Mouse (Mus musculus): ENCODE data around the gene Lgals9. TPM values are rescaled to one million over a fixed set of nuclear protein-coding genes. Genes with fewer than 3 reads are reported as not detected.

The Lgals9 gene
- polyA plus RNA-seq, 1 experiment from 2014 or later = 13.7 TPM

DNA sequence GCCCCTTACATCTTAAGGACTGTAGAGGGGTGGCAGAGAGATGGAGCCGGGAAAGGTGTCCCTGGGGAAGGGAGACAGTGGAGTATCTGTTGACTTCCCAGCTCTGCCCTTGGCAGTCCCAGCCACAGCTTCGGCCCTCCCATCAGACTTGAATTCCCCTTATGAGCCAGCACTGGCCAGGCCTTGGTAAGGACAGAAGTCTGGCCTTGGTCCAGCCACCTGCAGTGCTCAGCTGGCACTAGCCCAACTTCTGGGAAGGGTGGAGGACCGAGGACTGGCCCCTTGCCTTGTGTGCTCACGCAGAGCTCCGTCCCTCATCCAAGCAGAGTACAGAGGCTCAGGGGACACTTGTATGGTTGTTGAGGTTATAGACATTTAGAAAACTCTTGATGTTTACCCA, 55.4 kb downstream of the Lgals9 start:
- DNase-seq (peak; percentile 70), ATAC-seq (ENCODE audit: low FRiP score, low TSS enrichment) (no peak)
- peaks cover 25% of the 10 kb centered on the region for H3K27me3 ChIP-seq (ENCODE audit: control insufficient read depth, insufficient read depth, low read length)
- H3K4me2 ChIP-seq (ENCODE audit: low read length) = no peak overlapping the region
- no peak overlapping the region for H3K9ac ChIP-seq (replicated peaks; ENCODE audit: low read length)
- no peak overlapping the region for H3K4me3 ChIP-seq (replicated peaks; ENCODE audit: low read depth, low read length)
- H3K4me1 ChIP-seq (ENCODE audit: control insufficient read depth, insufficient read depth, low read length) = 0 out of 2 replicates have a peak, but pooled peaks cover 3% of the 10 kb centered on the region
- H3K36me3 ChIP-seq (ENCODE audit: control insufficient read depth, insufficient read depth, low read length) = no peaks in the 10 kb centered on the region
- H3K9me3 ChIP-seq (ENCODE audit: control insufficient read depth, low read length) = no peaks in the 10 kb centered on the region
- no peak overlapping the region for H3K27ac ChIP-seq (replicated peaks; ENCODE audit: low read depth, low read length)
- 65% methylated on average over 5 of the region's 5 CpGs for WGBS

- no peaks in the 10 kb centered on the region for H3K36me3 ChIP-seq (ENCODE audit: control insufficient read depth, insufficient read depth, low read length)
- DNase-seq (peak; percentile 56), ATAC-seq (ENCODE audit: low FRiP score, low TSS enrichment) (no peak)
- 0 out of 2 replicates have a peak, but pooled peaks cover 3% of the 10 kb centered on the region for H3K4me1 ChIP-seq (ENCODE audit: control insufficient read depth, insufficient read depth, low read length)
- H3K4me2 ChIP-seq (ENCODE audit: low read length) = peak overlapping the region; percentile 52
- H3K27me3 ChIP-seq (ENCODE audit: control insufficient read depth, insufficient read depth, low read length) = peaks cover 39% of the 10 kb centered on the region
- no peak overlapping the region for H3K27ac ChIP-seq (replicated peaks; ENCODE audit: low read depth, low read length)
- under 1% methylated on average over 37 of the region's 37 CpGs for WGBS
- no peak overlapping the region; the same call in 1 of the 2 replicates for H3K9ac ChIP-seq (replicated peaks; ENCODE audit: low read length)
- peak overlapping the region; percentile 26 for H3K4me3 ChIP-seq (replicated peaks; ENCODE audit: low read depth, low read length)
- no peaks in the 10 kb centered on the region for H3K9me3 ChIP-seq (ENCODE audit: control insufficient read depth, low read length)
Measured at GRCm38 (mm10) chr11:78924916-78925315, 59.8 kb downstream of the Lgals9 start.

- H3K9ac ChIP-seq (replicated peaks; ENCODE audit: low read length) = no peak overlapping the region
- H3K9me3 ChIP-seq (ENCODE audit: control insufficient read depth, low read length) = no peaks in the 10 kb centered on the region
- no peak overlapping the region for H3K4me2 ChIP-seq (ENCODE audit: low read length)
- 0 out of 2 replicates have a peak, but pooled peaks cover 3% of the 10 kb centered on the region for H3K4me1 ChIP-seq (ENCODE audit: control insufficient read depth, insufficient read depth, low read length)
- ATAC-seq (ENCODE audit: low FRiP score, low TSS enrichment) = no peak
- WGBS = 15% methylated on average over 9 of the region's 9 CpGs
- H3K4me3 ChIP-seq (replicated peaks; ENCODE audit: low read depth, low read length) = no peak overlapping the region
- no peaks in the 10 kb centered on the region for H3K36me3 ChIP-seq (ENCODE audit: control insufficient read depth, insufficient read depth, low read length)
- no peak overlapping the region for H3K27ac ChIP-seq (replicated peaks; ENCODE audit: low read depth, low read length)
- DNase-seq = no peak
- H3K27me3 ChIP-seq (ENCODE audit: control insufficient read depth, insufficient read depth, low read length) = peaks cover 39% of the 10 kb centered on the region
Measured at GRCm38 (mm10) chr11:78924111-78924510, 60.6 kb downstream of the Lgals9 start.

DNA sequence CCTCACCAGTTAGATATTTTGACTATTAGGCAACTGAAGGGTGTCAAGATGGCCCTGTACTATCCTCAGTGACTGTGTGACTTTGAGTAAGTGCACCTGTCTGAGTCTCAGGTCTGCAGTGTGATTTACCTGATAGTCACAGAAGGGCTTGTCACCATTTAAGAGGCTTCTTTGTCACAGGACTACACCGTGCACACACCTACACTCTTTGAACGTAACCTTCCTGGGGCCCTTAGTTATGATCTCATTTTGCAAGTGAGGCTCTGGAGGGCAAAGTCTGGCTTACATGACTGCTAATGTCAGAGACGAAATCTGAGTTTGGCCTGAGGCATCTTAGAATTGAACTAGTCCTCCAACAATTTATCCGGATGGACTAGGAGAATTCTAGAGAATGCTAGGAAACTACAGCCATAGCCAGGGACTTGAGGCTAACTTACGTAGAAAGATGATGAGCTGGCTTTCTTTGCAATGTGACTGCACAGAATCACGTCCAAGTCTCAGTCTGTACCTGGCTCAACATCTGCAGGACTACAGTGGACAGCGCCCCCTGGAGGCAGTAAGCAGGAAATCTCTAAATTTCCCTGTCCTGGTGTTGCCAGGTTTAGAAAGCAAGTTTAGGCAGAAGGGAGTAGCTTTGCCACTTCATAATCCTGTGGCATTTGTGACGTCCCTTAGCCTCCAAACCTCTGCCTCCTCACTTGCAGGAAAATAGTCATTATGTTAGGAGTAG, 61.9 kb downstream of the Lgals9 start:
- H3K9ac ChIP-seq (replicated peaks; ENCODE audit: low read length) = no peak overlapping the region
- no peak overlapping the region for H3K4me3 ChIP-seq (replicated peaks; ENCODE audit: low read depth, low read length)
- ATAC-seq (ENCODE audit: low FRiP score, low TSS enrichment) (no peak), DNase-seq (peak; percentile 78)
- peaks cover 39% of the 10 kb centered on the region for H3K27me3 ChIP-seq (ENCODE audit: control insufficient read depth, insufficient read depth, low read length)
- 38% methylated on average over 8 of the region's 8 CpGs for WGBS
- no peak overlapping the region for H3K4me2 ChIP-seq (ENCODE audit: low read length)
- no peak overlapping the region for H3K27ac ChIP-seq (replicated peaks; ENCODE audit: low read depth, low read length)
- no peaks in the 10 kb centered on the region for H3K36me3 ChIP-seq (ENCODE audit: control insufficient read depth, insufficient read depth, low read length)
- H3K4me1 ChIP-seq (ENCODE audit: control insufficient read depth, insufficient read depth, low read length) = 0 out of 2 replicates have a peak, but pooled peaks cover 3% of the 10 kb centered on the region
- H3K9me3 ChIP-seq (ENCODE audit: control insufficient read depth, low read length) = no peaks in the 10 kb centered on the region

DNA sequence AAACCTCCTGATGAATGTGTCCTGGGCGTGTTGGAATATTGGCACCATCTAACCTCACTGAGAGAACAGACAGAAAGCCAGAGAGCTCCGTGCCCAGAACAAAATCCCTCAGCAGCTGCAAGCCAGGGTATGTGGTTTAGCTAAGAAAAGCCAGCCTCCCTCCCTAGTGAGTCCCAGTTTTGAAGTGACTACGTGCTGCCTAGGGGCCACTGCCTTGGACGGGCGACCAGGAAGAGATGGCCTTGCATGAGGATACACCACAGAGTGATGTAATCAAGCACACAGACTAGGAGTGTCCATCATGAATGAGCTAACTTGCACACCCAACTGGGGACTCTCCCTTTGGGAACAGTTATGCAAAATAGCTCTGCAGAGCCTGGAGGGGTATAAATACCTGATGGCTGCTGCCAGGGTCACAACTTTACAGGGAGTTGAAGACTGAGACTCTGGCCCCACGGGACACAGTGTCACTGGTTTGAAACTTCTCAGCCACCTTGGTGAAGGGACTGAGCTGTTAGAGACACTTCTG, 64.3 kb downstream of the Lgals9 start, which contains the start of gene Nos2:
Gene Nos2 (plus strand): TSS at position 377 of the 529 bp plus-strand sequence.
- no peak within 1 kb of the TSS for H3K4me2 ChIP-seq (ENCODE audit: low read length)
- H3K4me1 ChIP-seq (ENCODE audit: control insufficient read depth, insufficient read depth, low read length) = 0 out of 2 replicates have a peak, but pooled peaks cover 3% of the 10 kb centered on the region
- no peak within 1 kb of the TSS for H3K4me3 ChIP-seq (replicated peaks; ENCODE audit: low read depth, low read length)
- H3K9me3 ChIP-seq (ENCODE audit: control insufficient read depth, low read length) = no peaks in the 10 kb centered on the region
- no peaks in the 10 kb centered on the region for H3K36me3 ChIP-seq (ENCODE audit: control insufficient read depth, insufficient read depth, low read length)
- ATAC-seq (ENCODE audit: low FRiP score, low TSS enrichment) (no peak), DNase-seq (no peak)
- WGBS = 59% methylated on average over 6 of the region's 6 CpGs
- peaks cover 25% of the 10 kb centered on the region for H3K27me3 ChIP-seq (ENCODE audit: control insufficient read depth, insufficient read depth, low read length)
- H3K27ac ChIP-seq (replicated peaks; ENCODE audit: low read depth, low read length) = no peak within 1 kb of the TSS
- no peak within 1 kb of the TSS for H3K9ac ChIP-seq (replicated peaks; ENCODE audit: low read length)

DNA sequence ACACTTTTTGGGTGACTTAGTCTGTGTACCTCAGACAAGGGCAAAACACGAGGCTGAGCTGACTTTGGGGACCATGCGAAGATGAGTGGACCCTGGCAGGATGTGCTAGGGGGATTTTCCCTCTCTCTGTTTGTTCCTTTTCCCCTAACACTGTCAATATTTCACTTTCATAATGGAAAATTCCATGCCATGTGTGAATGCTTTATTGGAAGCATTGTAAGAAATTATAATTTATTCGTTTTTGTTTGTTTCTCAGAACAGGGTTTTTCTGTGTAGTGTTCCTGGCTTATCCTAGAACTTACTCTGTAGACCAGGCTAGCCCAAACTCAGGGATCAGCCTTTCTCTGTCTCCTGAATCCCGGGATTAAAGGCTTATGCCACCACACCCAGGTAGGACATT, 65.0 kb downstream of the Lgals9 start:
- Histone ChIP-seq H3K9ac (replicated peaks; ENCODE audit: low read length) (no peak overlapping the region), H3K36me3 (ENCODE audit: control insufficient read depth, insufficient read depth, low read length) (no peaks in the 10 kb centered on the region), H3K4me3 (replicated peaks; ENCODE audit: low read depth, low read length) (no peak overlapping the region), H3K4me2 (ENCODE audit: low read length) (no peak overlapping the region), H3K4me1 (ENCODE audit: control insufficient read depth, insufficient read depth, low read length) (no peaks in the 10 kb centered on the region), H3K27ac (replicated peaks; ENCODE audit: low read depth, low read length) (no peak overlapping the region), H3K27me3 (ENCODE audit: control insufficient read depth, insufficient read depth, low read length) (peaks cover 17% of the 10 kb centered on the region), H3K9me3 (ENCODE audit: control insufficient read depth, low read length) (no peaks in the 10 kb centered on the region)
- ATAC-seq (ENCODE audit: low FRiP score, low TSS enrichment) (no peak), DNase-seq (no peak)
- 77% methylated on average over 4 of the region's 4 CpGs for WGBS

- WGBS = 74% methylated on average over 1 of the region's 1 CpGs
- H3K27me3 ChIP-seq (ENCODE audit: control insufficient read depth, insufficient read depth, low read length) = no peaks in the 10 kb centered on the region
- no peaks in the 10 kb centered on the region for H3K9me3 ChIP-seq (ENCODE audit: control insufficient read depth, low read length)
- no peak overlapping the region for H3K9ac ChIP-seq (replicated peaks; ENCODE audit: low read length)
- H3K4me1 ChIP-seq (ENCODE audit: control insufficient read depth, insufficient read depth, low read length) = no peaks in the 10 kb centered on the region
- no peak overlapping the region for H3K4me2 ChIP-seq (ENCODE audit: low read length)
- H3K36me3 ChIP-seq (ENCODE audit: control insufficient read depth, insufficient read depth, low read length) = no peaks in the 10 kb centered on the region
- H3K27ac ChIP-seq (replicated peaks; ENCODE audit: low read depth, low read length) = no peak overlapping the region
- no peak overlapping the region for H3K4me3 ChIP-seq (replicated peaks; ENCODE audit: low read depth, low read length)
- DNase-seq = no peak
- no peak for ATAC-seq (ENCODE audit: low FRiP score, low TSS enrichment)
Measured at GRCm38 (mm10) chr11:78916410-78916809, 68.3 kb downstream of the Lgals9 start.

- Histone ChIP-seq H3K9ac (replicated peaks; ENCODE audit: low read length) (no peak overlapping the region), H3K4me2 (ENCODE audit: low read length) (no peak overlapping the region), H3K27me3 (ENCODE audit: control insufficient read depth, insufficient read depth, low read length) (no peaks in the 10 kb centered on the region), H3K36me3 (ENCODE audit: control insufficient read depth, insufficient read depth, low read length) (no peaks in the 10 kb centered on the region), H3K4me3 (replicated peaks; ENCODE audit: low read depth, low read length) (no peak overlapping the region), H3K9me3 (ENCODE audit: control insufficient read depth, low read length) (no peaks in the 10 kb centered on the region), H3K4me1 (ENCODE audit: control insufficient read depth, insufficient read depth, low read length) (no peaks in the 10 kb centered on the region), H3K27ac (replicated peaks; ENCODE audit: low read depth, low read length) (no peak overlapping the region)
- no peak for DNase-seq
- 85% methylated on average over 6 of the region's 6 CpGs for WGBS
- ATAC-seq (ENCODE audit: low FRiP score, low TSS enrichment) = no peak
Measured at GRCm38 (mm10) chr11:78915473-78915872, 69.3 kb downstream of the Lgals9 start.

Measured in midbrain, embryonic 14.5 days (tissue).